Mouse (Mus musculus) left cerebral cortex, adult 8-10 months (tissue): ENCODE measurements at regions not wholly inside any gene's neighbourhood (a gene's known extent, or its start where the extent isn't known, plus 50 kb on each side); places are given as distances from the start of the nearest gene placed in this dataset.

ENCODE experiments used
- DNase-seq, 2 experiments: peaks; one replicate each; pipeline ENCODE4 v3.0.0; 2022; ENCODE audit warnings: low spot score in 2 of 2

DNA sequence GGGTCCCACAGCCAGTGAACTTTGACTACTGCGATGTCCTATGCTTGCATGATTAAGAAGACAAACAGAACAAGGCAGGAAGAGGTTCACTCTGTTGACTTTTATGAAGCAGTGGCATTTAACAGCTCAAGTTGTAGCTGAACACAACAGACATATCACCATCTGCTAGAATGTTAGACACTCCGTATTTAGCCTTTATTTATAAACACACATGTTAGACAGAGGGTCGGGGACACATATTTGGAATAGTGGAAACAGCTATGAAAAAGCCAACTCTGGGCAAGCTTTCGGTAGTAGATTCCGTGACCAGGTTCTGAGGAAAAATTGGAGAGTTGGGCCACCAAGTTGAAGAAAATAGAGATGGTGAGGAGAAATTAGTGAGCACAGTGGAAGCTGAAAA is 775.6 kb upstream of the Fam98a start:
- no peak for DNase-seq

DNA sequence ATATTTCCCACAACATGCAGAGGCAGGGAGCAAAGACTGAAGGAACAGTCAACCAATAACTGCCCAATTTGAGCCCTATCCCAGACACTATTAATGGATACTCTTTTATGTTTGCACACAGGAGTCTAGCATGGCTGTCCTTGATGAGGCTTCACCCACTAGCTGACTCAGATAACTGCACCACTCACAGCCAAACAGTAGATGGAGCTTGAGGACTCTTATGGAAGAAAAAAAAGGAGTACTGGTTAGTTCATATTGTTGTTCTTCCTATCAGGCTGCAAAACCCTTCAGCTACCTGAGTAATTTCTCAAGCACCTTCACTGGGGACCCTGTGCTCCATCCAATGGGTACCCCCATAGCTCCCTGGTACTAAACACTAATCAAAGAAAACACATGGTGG is 742.9 kb upstream of the Fam98a start:
- DNase-seq, result peak; percentile 5 to 8
